Mouse (Mus musculus): Measurements from ENCODE around the gene Grsf1.

GRCm38 (mm10) chr5:88616988-88617387 is 59.0 kb downstream of the Grsf1 start:
- TF ChIP-seq CTCF (IDR thresholded peaks at IDR 0.05; ENCODE audit: extremely low read depth, insufficient read depth, insufficient read length, insufficient replicate concordance) (no peak), POLR2A (IDR thresholded peaks at IDR 0.05; ENCODE audit: low read depth, low read length) (no peak)
